Mouse (Mus musculus): ENCODE results near the gene Ap1m1. TPM values are rescaled to one million over a fixed set of nuclear protein-coding genes. Genes with fewer than 3 reads are reported as not detected.

Gene Ap1m1
- total RNA-seq, 2 experiments from 2014 or later, result 46.0 to 51.8 TPM

DNA sequence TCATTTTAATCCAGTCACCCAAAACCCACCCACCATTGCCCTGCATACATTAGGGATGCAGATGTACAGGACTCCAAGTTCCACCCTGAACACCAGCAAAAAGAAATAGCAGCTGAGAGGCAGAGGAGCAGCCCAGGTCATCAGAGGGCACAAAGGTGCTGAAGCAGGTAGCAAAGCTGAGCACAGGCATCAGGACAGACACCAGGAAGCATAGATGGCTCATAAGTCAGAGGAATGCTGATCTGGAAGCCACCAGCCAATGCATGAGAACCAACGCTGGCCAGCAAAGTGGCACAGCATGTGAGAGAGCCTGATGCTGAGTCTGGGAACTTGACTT is 18.1 kb downstream of the Ap1m1 start:
- DNase-seq, result no peak

DNA sequence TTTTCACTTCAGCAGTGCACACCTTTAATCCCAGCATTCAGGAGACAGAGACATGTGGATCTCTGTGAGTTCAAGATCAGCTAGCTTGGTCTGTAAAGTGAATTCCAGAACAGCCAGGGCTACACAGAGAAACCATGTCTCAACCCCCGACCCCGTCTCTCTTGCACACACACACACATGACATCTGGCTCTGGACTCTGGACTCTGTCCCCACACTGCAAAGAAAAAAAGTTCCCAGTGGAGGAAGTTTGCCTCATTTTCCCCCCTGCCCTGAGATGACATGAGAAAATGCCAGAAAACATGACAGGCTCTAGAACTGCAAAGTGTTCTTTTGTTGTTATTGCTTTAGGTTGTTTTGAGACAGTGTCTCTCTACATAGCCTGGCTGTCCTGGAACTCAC is 20.0 kb downstream of the Ap1m1 start:
- no peak for DNase-seq

DNA sequence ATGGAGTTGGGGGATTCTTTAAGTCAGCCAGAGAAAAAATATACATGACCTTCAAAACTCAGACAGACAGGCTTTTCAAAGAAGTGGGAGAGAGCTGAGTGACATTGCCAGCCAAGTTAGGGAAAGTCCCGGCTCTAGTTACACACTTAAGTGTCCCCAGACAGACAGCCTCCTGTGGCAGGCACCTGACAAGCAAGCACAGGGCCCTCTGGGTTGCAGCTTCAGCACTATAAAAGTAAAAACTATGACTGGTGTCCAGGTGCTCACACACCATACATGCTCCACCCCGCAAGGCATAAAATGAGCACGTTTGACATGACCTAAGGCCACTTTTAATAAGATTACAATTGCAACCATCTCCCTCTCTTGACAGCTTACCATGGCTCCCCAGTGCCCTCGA is 20.8 kb downstream of the Ap1m1 start:
- no peak for DNase-seq

DNA sequence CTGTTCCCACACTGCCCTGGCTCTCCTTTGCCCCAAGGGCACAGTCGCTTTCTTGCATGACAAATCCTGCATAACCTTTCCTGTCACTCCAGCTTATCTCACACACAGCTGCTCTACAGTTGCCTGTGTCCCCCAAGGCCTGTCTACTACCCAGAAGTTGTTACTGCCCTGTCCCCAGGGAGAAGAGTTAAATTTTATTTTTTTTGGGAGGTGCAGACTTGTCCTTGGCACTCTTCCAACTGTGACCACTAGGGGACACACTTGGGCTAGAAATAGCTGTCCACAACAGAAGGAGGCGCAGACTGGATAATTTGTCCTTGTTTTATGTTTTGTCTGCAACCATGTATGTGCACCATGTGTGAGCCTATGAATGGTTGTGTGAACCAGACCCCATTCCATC is 21.2 kb downstream of the Ap1m1 start:
- peak; percentile 85 to 88 for DNase-seq

DNA sequence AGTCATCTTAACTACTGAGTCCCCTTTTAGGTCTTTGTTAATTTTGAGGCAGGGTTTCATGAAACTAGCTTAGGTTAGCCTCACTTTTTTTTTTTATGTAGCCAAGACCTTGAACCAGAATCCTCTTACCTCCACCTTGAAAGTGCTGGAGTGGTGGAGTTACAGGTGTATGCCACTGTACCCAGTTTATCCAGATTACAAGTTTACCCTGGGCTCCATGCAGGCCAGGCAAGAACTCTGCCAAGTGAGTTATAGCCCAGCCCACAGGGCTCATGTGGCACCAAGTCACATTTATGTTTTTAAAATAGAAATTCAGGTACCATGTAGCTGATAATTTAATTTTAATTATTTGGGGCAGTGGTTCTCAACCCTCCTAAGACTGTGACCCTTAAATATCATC is 21.6 kb downstream of the Ap1m1 start:
- DNase-seq, result no peak

DNA sequence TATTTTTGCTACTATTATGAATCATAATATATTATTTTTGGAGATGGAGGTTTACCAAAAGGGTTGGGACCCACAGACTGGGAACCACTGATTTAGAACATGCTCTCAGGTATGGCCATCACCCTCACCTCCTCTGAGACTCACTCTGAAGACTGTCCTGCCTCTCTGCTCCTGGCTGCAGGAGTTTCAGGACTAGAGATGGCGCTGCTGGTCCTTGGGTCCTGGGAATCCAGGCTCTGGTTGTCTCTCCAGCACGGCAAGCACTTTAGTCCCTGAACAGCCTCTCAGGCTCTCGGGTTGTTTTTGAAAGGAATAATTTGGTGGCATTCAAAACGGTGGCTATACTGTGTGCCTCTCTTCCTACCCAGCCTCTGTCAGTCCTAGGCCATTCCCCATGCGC is 22.1 kb downstream of the Ap1m1 start:
- peak; percentile 62 to 68 for DNase-seq

DNA sequence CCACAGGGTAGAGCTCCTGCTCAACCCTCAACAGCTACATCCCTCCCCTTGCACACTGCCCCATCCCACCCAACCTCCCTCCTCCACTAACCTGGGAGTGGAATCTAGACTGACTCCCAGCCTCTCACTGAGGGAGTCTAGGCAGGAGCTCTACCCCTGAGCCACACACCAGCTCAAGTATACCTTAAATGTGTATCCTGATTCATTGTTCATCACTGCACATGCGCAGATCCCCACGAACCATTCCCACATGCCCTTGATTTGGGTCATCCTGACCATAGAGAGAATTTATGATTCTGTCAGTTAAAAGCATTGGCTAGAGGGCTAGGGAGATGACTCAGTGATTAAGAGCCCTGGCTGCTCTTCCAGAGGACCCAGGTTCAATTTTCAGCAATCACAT is 22.9 kb downstream of the Ap1m1 start:
- no peak for DNase-seq

DNA sequence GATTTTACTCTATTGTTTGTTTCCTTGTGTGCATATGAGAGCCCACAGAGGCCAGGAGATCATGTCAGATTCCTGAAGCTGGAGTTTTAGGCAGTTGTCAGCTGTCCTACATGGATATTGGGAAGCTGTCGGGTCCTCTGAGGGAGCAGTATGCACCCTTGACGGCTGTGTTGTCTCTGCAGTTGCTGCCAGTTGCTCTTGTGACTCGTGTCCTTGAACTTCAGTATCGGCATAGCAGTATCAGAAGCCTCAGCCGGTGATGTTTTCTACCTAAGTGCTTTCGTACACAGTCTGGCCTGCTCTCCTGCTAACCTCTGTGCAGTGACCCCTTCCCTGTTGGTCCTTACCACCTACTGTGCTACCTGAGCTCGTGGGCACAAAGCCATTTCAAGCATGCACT is 23.6 kb downstream of the Ap1m1 start:
- DNase-seq, result no peak

DNA sequence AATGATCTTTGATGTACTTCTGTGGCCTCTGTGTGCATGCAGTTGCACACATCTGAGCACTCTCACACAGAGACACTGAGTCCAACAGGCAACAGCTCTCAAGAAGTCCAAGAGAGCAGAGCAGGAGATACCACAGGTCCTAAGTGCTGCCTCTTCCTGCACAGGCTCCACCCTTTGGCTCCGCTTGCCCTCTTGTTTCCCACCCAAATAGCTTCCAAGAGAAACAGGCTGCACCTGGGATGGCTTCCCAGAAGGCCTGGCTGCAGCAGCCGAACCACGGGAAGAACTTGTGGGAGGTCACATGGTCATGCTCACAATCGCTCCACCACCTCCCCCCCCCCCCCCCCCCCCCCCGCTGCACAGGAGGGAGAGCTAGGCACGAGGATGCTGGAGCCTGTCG is 25.5 kb downstream of the Ap1m1 start:
- peak; percentile 79 to 92 for DNase-seq

DNA sequence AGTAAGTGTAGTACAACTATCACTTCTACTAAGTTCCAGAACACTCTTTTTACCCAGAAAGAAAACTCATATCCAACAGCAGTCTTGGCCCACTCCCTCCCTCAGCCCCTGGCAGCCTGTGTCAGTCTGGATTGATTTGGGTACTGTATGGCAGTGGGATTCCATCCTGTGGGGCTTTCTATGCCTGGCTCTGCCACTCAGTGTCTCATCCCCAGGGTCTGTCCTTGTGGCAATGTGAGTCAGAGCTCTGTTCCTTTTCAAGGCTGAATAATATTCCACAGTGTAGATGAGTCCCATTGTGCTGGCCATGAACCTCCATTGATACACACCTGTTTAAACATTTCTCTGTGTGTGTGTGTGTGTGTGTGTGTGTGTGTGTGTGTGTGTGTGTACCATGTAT is 26.9 kb downstream of the Ap1m1 start:
- DNase-seq, result no peak

DNA sequence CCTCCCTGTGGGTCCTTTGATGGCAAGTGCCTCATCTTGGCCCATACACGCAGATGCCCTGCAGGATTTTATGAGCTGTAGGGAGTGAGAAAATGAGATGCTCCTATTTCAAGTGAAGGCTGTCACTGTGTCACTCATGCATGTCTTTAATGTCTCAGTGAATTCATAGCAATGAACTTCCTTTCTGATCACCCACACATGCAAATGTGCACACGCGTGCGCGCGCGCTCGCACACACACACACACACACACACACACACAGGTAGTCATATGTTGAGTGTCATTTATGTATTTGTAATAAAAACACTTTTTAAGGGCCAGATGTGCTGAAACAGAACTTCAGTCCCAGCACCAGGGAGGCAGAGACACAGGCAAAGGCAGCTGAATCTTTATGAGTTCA is 27.3 kb downstream of the Ap1m1 start:
- no peak for DNase-seq

DNA sequence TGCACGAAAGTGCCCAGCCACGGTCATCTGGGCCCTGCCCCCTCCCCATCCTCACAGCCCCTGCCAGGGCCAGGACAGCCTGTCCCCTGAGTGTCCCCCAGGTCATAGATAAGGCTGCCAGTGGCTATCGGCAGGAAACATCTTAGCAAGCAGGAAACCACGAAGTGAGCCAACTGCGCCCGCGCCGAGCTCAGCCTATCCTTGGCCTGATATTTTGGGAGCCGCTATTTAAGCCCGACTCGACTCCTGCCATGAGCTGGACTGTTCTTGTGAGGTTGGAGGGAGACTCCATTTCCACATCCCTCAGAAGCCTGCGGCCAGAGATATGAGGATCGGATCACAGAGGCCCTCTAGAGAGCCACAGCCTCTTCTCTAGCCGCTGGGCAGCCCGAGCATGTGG is 28.5 kb downstream of the Ap1m1 start:
- DNase-seq, result peak; percentile 90 to 97

DNA sequence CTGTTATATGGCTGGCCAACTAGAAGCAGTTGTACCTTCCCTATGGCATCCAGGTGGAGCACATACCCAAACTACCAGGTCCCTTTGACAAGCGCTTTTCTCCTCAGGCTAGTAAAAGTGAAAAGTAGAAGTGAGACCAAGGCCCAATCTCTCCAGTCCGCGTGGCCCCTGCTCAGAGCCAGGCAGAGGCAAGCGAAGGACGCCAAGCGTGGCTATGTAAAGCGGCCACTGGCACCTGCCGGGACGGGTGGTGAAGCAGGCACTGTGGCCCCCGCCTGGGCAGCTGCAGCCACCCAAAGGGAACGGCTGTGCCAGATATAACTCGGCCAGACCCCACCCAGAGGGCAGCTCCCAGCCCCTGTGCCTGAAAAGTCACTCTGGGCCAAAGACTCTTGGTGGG is 30.8 kb downstream of the Ap1m1 start:
- DNase-seq, result peak in 1 of 2 experiments; percentile 50

DNA sequence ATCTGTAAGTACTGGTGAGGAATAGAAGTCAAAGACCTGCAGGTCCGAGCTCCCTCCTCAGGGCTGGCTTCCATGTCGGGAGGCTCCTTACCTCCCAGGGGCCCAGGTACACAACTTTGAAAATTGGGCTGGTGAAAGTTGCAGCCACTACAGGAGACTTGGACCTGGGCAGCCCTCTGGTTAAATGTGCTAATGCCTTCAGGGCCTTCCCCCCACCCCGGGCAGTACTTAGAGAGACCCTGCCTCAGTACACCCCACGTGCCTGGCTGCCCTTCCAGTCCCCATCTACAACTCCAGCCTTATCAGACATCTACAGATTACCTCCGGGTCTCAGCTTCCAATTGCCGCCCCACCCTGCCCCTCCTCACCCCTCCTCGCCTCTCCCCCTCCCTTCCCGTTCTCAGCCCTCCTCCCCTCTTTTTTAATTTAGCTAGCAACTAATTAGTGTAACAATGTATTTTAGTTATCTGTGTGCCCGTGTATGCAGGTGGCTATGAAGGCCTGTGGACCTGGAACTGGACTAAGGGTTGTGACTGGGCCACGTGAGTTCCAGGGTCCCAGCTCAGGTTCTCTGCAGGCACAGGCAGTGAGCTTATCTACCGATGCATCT is 31.3 kb downstream of the Ap1m1 start:
- DNase-seq, result peak in 1 of 2 experiments; percentile 33

DNA sequence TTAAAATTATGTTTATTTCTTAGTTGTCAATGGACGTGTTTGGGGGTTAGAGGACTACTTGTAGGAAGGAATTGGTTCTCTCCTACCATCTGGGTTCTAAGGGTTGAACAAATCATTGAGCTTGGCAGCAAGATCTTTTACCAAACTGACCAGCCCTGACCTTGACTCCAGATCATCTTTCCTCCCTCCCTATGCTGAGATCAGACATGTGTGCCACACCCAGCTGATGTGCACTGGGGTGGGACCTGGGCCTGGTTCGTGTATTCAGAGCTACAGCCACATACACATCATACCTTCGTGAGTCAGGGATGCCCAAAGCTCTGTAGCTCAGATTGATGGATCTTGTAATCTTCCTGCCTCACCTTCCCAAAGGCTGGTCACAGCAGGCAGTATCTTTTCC is 31.9 kb downstream of the Ap1m1 start:
- no peak for DNase-seq

DNA sequence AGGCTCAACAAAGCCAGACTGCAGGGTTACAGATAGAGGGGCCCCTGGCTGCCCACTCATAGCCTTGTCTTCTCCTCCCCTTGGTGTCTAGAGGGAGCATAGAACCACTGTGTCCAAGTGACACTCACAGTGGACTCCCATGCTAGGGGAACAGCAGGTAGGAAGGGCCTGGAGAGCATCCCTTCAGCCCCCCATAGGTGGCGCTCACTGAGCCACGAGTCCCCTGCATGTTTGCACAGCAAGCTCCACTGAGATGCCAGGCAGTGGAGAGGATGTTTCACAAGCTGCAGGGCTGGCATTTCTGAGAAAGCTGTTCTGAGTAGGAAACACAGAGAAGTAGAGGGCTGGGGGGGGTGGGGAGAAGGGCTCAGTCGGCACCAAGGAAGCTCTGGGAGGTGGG is 32.5 kb downstream of the Ap1m1 start:
- peak; percentile 77 to 84 for DNase-seq

DNA sequence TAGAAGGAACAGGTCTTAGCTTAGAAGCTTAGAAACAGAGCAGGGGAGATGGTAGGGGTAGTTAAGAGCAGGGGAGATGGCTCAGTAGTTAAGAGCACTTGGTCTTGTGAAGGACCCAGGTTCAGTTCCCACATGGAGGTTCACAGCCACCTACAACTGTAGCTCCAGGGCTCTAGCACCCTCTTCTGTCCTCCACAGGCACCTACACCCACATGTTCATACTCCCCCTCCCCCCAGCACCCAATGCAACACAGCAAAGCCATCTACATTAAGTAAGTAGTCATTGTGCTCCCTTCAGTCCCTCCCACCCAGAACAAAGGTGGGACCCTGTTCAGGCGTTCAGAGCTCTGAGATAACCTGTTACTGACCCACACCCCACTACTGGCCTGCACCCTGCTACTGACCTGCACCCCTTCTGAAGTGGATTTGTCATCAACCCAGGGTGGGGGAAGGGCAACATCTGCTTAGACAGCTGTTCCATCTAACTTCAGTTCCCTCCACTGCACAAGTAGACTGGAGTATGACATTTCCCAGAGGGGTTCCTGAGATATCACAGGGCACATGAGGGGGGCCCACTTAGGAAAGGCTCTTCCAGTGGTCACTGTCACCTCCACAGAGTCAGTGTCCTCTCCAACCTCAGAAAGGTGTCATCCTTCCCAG is 33.4 kb downstream of the Ap1m1 start:
- DNase-seq, result no peak

DNA sequence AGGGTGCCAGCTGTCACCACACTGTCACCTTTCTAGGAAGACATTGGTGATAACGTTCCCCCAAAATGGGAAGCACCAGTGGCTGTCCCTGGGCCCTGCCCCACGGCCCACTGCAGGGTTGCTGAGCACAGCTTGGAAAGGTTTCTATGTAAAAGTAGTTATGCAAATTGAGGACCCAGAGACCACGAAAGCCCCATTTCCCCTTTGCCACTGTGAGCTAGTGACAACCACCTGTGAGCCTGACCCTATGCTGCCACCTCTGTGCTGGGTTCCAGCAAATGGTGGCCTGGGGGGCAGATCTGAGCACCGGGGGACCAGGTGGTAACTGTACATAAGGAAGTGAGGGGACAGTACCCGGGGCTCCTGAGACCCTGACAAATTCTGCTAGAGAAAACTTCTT is 34.0 kb downstream of the Ap1m1 start:
- no peak for DNase-seq

DNA sequence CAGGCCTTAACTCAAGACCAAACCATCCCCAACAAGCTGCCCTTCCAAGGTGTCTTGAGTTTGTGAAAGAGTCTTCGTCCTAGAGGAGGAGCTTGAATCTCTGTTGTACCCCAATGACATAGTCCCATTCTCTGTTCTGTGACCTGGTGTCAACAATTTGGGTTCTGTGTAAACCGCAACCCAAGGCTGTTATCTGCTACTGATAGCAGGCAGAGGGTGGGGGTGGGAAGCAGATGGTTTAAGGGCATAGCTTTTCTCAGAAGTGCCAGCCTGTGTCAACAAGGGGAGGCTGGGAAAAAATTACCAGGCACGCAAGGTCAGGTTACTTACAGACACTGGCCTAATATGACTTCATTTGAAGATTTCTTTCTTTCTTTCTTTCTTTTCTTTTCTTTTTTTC is 37.4 kb downstream of the Ap1m1 start:
- DNase-seq, result no peak

DNA sequence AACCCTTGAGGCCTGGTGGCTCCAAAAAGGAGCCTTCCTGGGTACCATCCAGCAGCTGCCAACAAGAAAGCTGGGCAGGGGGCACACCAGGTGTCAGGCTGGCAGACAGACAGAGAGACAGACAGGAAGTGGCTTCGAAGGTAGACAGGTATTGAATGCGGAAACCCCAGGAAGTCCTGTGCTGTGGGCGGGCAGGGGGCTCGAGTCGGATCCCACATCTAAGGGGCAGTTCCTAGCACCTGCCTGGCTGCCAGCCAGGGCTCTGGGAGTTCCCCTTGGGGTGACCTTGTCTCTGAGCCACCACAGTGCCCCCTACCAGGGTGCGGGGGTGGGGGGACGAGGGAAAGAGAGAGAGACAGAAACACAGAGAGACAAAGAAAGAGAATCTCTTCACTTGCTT is 39.3 kb downstream of the Ap1m1 start:
- no peak for DNase-seq

DNA sequence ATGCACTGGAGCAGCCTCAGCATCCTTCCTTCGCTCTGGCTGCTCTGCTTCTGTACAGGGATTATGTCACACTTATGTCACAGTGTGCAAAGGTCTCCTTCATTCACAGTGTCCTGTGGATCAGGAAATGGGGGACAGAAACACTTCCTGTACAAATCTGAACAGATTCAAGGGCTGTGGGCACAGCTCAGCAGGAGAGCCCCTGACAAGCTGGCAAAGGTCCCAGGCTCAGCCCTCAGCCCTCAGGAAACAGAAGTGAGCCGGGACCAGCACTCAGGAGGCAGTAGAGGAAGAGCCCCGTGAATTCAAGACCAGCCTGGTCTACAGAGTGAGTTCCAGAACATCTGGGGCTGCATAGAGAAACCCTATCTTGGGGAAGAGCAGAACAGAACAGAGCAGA is 41.8 kb downstream of the Ap1m1 start:
- DNase-seq, result peak; percentile 37 to 66

DNA sequence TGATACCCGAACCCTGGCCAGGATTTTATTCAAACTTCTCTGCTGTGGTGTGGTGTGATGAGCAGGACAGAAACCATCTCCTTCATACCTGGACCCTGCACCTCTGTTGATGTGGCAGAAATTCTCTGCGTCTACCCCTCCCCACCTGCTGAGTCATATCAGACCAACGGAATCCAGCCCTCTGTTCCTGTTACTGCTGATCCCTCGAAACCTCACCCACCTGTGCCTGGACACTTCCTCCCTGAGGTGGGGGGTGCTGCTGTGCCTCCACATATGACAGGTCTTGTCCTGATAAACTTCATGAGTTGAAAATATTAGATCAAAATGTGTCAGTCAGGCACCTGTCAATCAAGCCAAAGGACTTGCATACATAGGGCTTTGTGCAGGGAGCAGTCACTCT is 45.5 kb downstream of the Ap1m1 start:
- DNase-seq, result no peak

DNA sequence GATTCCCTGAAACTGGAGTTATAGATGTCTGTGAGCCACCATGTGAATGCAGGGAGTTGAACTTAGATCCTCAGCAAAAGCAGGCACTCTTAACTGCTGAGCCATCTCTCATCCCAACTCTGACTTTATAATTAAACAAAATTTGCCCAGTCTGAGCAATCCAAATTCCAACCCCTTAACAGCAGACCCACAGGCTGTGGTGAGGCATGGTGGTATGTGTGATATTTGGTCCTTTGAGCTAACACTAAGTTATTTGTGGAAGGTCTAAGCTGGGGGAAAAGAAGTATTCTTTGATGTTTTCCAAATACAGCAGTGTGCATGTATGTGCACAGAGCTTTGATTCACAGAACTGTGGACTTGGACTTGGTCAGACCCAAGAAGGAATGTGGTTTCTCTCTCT is 49.2 kb downstream of the Ap1m1 start:
- no peak for DNase-seq

DNA sequence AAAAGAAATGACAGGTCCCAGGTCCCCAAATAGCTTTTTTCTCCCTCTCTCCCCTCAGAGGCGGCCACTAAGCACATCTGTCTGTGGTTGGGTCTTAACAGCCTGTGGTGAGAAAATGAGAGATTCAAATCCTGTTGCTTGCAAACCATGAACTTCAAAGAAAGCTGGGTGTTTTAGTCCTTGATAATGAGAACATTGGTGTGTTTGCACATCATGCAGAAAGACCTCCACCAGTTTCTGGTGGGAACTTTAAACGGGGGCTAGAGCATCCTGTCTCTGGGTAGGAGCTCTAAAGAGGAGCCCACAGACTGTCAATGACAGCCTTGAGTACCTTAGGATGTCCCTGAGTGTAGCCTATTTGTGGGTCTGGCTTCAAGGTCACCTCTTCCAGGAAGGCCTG is 51.3 kb downstream of the Ap1m1 start:
- DNase-seq, result no peak

DNA sequence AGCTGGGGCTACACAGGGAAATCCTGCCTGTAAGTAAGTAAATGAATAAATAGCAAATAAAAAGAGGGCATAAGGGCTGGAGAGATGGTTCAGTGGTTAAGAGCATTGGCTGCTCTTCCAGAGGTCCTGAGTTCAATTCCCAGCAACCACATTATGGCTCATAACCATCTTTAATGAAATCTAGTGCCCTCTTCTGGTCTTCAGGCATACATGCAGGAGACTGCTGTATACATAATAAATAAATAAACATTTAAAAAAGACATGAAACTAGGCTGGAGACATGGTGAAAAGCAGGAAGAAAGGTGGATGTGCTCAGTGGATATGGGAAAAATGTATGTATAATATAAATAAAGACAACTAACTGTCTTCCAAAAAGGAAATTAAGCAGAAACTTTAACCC is 53.5 kb downstream of the Ap1m1 start:
- DNase-seq, result no peak
